Mouse (Mus musculus): ENCODE results near the gene Prmt9.

GRCm38 (mm10) chr8:77520601-77521000, 28.6 kb upstream of the Prmt9 start:
- TF ChIP-seq POLR2A (IDR thresholded peaks at IDR 0.05; ENCODE audit: low read depth, low read length) (no peak), CTCF (conservative IDR thresholded peaks at IDR 0.05; ENCODE audit: insufficient read depth, insufficient read length, low read depth, low read length) (no peak)
